In the genomic region with DNA sequence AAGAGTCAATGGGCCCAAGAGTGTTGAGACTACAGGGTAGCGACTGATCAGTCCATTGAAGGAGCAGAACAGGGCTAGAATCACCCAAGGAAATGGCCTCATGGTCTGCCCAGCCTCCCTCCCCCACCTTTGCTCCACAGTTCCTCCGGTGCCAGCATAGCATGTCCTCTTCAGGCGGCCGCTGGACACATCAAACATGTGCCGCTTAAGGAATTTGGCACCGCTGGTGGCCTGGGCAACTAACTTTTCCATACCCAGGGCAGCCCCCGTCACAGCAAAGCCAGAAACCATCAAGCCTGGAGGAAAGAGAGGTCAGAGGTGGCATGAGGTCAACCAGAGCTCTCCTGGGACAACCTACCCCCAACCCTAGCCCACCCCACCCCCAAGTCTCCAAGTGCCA, we compare ENCODE assay signal across 28 mouse cellular contexts. TPM values are rescaled to one million over a fixed set of nuclear protein-coding genes. Genes with fewer than 3 reads are reported as not detected.
DNase-seq lines count a peak whose midpoint lies in the region; ATAC-seq and TF ChIP-seq lines count a peak whose summit lies in the region.
"Had no signal": no experiment of that assay in that cellular context is flagged by ENCODE, and none has a peak within 500 bp of the region (broad histone marks: within the 10 kb centered on the region; RNA-seq: fewer than 3 reads in every experiment).

No protein-coding gene starts in this region.

- H3K27ac ChIP-seq in heart, postnatal 0 days (ENCODE audit: low read depth): no peak overlapping the region
- no peak overlapping the region for H3K27ac ChIP-seq in testis, adult 2 months (ENCODE audit: control insufficient read depth, insufficient read depth, low read depth, low read length)
- H3K27ac ChIP-seq: embryonic facial prominence, embryonic 10.5 days; embryonic facial prominence, embryonic 13.5 days; forebrain, embryonic 12.5 days; forebrain, embryonic 15.5 days; hindbrain, embryonic 10.5 days; hindbrain, embryonic 13.5 days; intestine, embryonic 15.5 days had no signal

- intact Hi-C loops in heart, postnatal 25 days (cut with DNase I): no loop called here

- no peak overlapping the region for H3K4me3 ChIP-seq in heart, postnatal 0 days (ENCODE audit: low read depth, low read length)
- H3K4me3 ChIP-seq in testis, adult 2 months (ENCODE audit: control insufficient read depth, low read depth, low read length): peak overlapping the region; percentile 35
- H3K4me3 ChIP-seq: embryonic facial prominence, embryonic 10.5 days; embryonic facial prominence, embryonic 13.5 days; erythroblast, embryonic 14.5 days; forebrain, embryonic 12.5 days; forebrain, embryonic 15.5 days; hindbrain, embryonic 10.5 days; hindbrain, embryonic 13.5 days; intestine, embryonic 15.5 days had no signal

- no peaks in the 10 kb centered on the region for H3K9me3 ChIP-seq in heart, postnatal 0 days (replicated peaks; ENCODE audit: control insufficient read depth, low read length)
- H3K9me3 ChIP-seq: embryonic facial prominence, embryonic 10.5 days; embryonic facial prominence, embryonic 13.5 days; forebrain, embryonic 12.5 days; forebrain, embryonic 15.5 days; hindbrain, embryonic 10.5 days; hindbrain, embryonic 13.5 days; intestine, embryonic 15.5 days had no signal

- no peak for TF ChIP-seq EP300 in heart, postnatal 0 days (IDR thresholded peaks at IDR 0.05; ENCODE audit: low read depth)

- no peak for TF ChIP-seq CTCF in heart, postnatal 0 days (IDR thresholded peaks at IDR 0.05; ENCODE audit: low read depth)
- TF ChIP-seq CTCF in testis, adult 2 months (IDR thresholded peaks at IDR 0.05; ENCODE audit: control insufficient read depth, insufficient read depth, insufficient replicate concordance, low read depth, low read length): no peak

- H3K36me3 ChIP-seq in heart, postnatal 0 days (replicated peaks; ENCODE audit: control insufficient read depth, insufficient read depth, low read length): no peaks in the 10 kb centered on the region
- H3K36me3 ChIP-seq in testis, adult 2 months (ENCODE audit: control insufficient read depth, insufficient read depth, low read length): no peaks in the 10 kb centered on the region
- H3K36me3 ChIP-seq: embryonic facial prominence, embryonic 10.5 days; embryonic facial prominence, embryonic 13.5 days; forebrain, embryonic 12.5 days; forebrain, embryonic 15.5 days; hindbrain, embryonic 10.5 days; hindbrain, embryonic 13.5 days; intestine, embryonic 15.5 days had no signal

- no peak for TF ChIP-seq POLR2A in testis, adult 2 months (IDR thresholded peaks at IDR 0.05; ENCODE audit: control insufficient read depth, low read depth, low read length)

- H3K27me3 ChIP-seq in heart, postnatal 0 days (ENCODE audit: control insufficient read depth, insufficient read depth, low read length): peaks cover 9% of the 10 kb centered on the region; the same call in 1 of the 2 replicates
- no peaks in the 10 kb centered on the region for H3K27me3 ChIP-seq in testis, adult 2 months (ENCODE audit: control insufficient read depth, insufficient read depth, low read length)
- H3K27me3 ChIP-seq: forebrain, embryonic 15.5 days had no signal

- ATAC-seq in heart, postnatal 0 days (ENCODE audit: insufficient read depth, low read depth): peak; percentile 27; the same call in 1 of the 2 replicates
- ATAC-seq: CD4-positive, CD25-positive, alpha-beta regulatory T cell, adult 4 months; forebrain, embryonic 15.5 days; hindbrain, embryonic 16.5 days; intestine, embryonic 15.5 days had no signal

- H3K9ac ChIP-seq in heart, postnatal 0 days (replicated peaks; ENCODE audit: low read depth, low read length): no peak overlapping the region
- H3K9ac ChIP-seq: embryonic facial prominence, embryonic 13.5 days; forebrain, embryonic 12.5 days; forebrain, embryonic 15.5 days; hindbrain, embryonic 13.5 days; intestine, embryonic 15.5 days had no signal

- no peaks in the 10 kb centered on the region for H3K4me1 ChIP-seq in heart, postnatal 0 days (ENCODE audit: control insufficient read depth, insufficient read depth)
- peaks cover 5% of the 10 kb centered on the region for H3K4me1 ChIP-seq in testis, adult 2 months (ENCODE audit: control insufficient read depth, insufficient read depth, low read length)
- H3K4me1 ChIP-seq: forebrain, embryonic 12.5 days; hindbrain, embryonic 13.5 days had no signal

- H3K4me2 ChIP-seq in heart, postnatal 0 days (ENCODE audit: low read depth, low read length): no peak overlapping the region
- H3K4me2 ChIP-seq: embryonic facial prominence, embryonic 13.5 days; forebrain, embryonic 12.5 days; forebrain, embryonic 15.5 days; hindbrain, embryonic 13.5 days; intestine, embryonic 15.5 days had no signal

- peak; percentile 94 for DNase-seq in heart, adult 11 months
- no peak for DNase-seq in heart, adult 8-10 months (ENCODE audit: low spot score)
- no peak for DNase-seq in heart, postnatal 0 days (ENCODE audit: low spot score)
- DNase-seq in heart, postnatal 25 days (ENCODE audit: low spot score): no peak
- DNase-seq in testis, postnatal 14 days (ENCODE audit: low spot score): no peak
- DNase-seq: adrenal gland, adult 2 months; adrenal gland, postnatal 14 days; cerebellum, postnatal 10 days; cerebellum, postnatal 36 days; embryo, embryonic 11 days; gastrocnemius, postnatal 25 days; kidney, adult 11 months; kidney, adult 8-10 months had no signal

- 81% methylated on average over 7 of the region's 7 CpGs for WGBS in heart, postnatal 0 days

RNA-seq across cellular contexts. Expression of gene Spata20, which starts 4.0 kb away (rescaled TPM):
- total RNA-seq in heart, adult 8-10 months (2022): under 1 TPM; 0.09 to 0.63 (median 0.40) TPM
- total RNA-seq in heart, postnatal 0 days (2014; rRNA removed; ENCODE audit: low replicate concordance): not detected in 2 replicates
- 0.30 and 0.56 TPM in 2 replicates for polyA plus RNA-seq in heart, postnatal 0 days (2015; fragmentation: Nextera tagmentation; extraction: Ambion mirVana)
- total RNA-seq in heart, postnatal 25 days (2021): under 1 TPM; 0.34 to 0.42 TPM
- polyA plus RNA-seq in testis, adult 2 months (2012; rRNA removed): 1,087 and 1,277 TPM in 2 replicates
- total RNA-seq: adrenal gland, adult 2 months; adrenal gland, postnatal 14 days; gastrocnemius, adult 8-10 months; gastrocnemius, postnatal 25 days; MEL had no signal
- polyA plus RNA-seq: adrenal gland, adult 2 months; C2C12; CD4-positive, CD25-positive, alpha-beta regulatory T cell, adult 4 months; embryonic facial prominence, embryonic 10.5 days; erythroblast, embryonic 14.5 days; heart, embryonic 14.5 days had no signal

RNA-seq across cellular contexts. Expression of gene Cacna1g, which starts 8.0 kb away (rescaled TPM):
- 10 to 100 TPM in 3 of 4 experiments, 1 to 10 TPM in 1; 6.7 to 14.6 (median 12.5) TPM for total RNA-seq in heart, adult 8-10 months (2022)
- total RNA-seq in heart, postnatal 0 days (2014; rRNA removed; ENCODE audit: low replicate concordance): 29.6 and 46.2 TPM in 2 replicates
- 6.9 and 7.4 TPM in 2 replicates for polyA plus RNA-seq in heart, postnatal 0 days (2015; fragmentation: Nextera tagmentation; extraction: Ambion mirVana)
- 10 to 100 TPM; 15.4 to 21.5 TPM for total RNA-seq in heart, postnatal 25 days (2021)
- polyA plus RNA-seq in testis, adult 2 months (2012; rRNA removed): 3.4 and 5.1 TPM in 2 replicates
- polyA plus RNA-seq: CD4-positive, CD25-positive, alpha-beta regulatory T cell, adult 4 months had no signal

RNA-seq across cellular contexts. Expression of gene Epn3, which starts 17.8 kb away (rescaled TPM):
- total RNA-seq in heart, adult 8-10 months (2022): 10 to 100 TPM; 21.3 to 28.5 (median 25.1) TPM
- total RNA-seq in heart, postnatal 0 days (2014; rRNA removed; ENCODE audit: low replicate concordance): 32.5 and 44.4 TPM in 2 replicates
- polyA plus RNA-seq in heart, postnatal 0 days (2015; fragmentation: Nextera tagmentation; extraction: Ambion mirVana): 11.4 and 13.3 TPM in 2 replicates
- 10 to 100 TPM; 26.7 to 29.7 TPM for total RNA-seq in heart, postnatal 25 days (2021)
- polyA plus RNA-seq in testis, adult 2 months (2012; rRNA removed): 1.7 and 1.8 TPM in 2 replicates
- total RNA-seq: MEL had no signal
- polyA plus RNA-seq: CD4-positive, CD25-positive, alpha-beta regulatory T cell, adult 4 months; erythroblast, embryonic 14.5 days had no signal

RNA-seq across cellular contexts. Expression of gene Mycbpap, which starts 39.6 kb away (rescaled TPM):
- 1 to 10 TPM in 3 of 4 experiments, under 1 TPM in 1; 0.75 to 2.3 (median 1.4) TPM for total RNA-seq in heart, adult 8-10 months (2022)
- 3.2 and 4.7 TPM in 2 replicates for total RNA-seq in heart, postnatal 0 days (2014; rRNA removed; ENCODE audit: low replicate concordance)
- polyA plus RNA-seq in heart, postnatal 0 days (2015; fragmentation: Nextera tagmentation; extraction: Ambion mirVana): 3.5 and 3.7 TPM in 2 replicates
- total RNA-seq in heart, postnatal 25 days (2021): 1 to 10 TPM in 1 of 2 experiments, under 1 TPM in 1; 0.68 to 1.1 TPM
- 193 and 197 TPM in 2 replicates for polyA plus RNA-seq in testis, adult 2 months (2012; rRNA removed)
- total RNA-seq: gastrocnemius, adult 8-10 months; gastrocnemius, postnatal 25 days had no signal
- polyA plus RNA-seq: C2C12; CD4-positive, CD25-positive, alpha-beta regulatory T cell, adult 4 months; erythroblast, embryonic 14.5 days had no signal
